Mouse (Mus musculus) kidney, embryonic 16.5 days (tissue): Measurements from ENCODE around the gene Gm11027. TPM values are rescaled to one million over a fixed set of nuclear protein-coding genes. Genes with fewer than 3 reads are reported as not detected.

Source experiments
- ATAC-seq: fragments of 200-750 bp; cut with Nextera tagmentation; 2 replicates; pipeline ENCODE4 v1.8.0; 2017; ENCODE audit warnings: moderate TSS enrichment; ENCODE audit not compliant: low FRiP score, low TSS enrichment
- H3K27ac ChIP-seq: fragments of 300-500 bp; sonication (generic); 2 replicates; pipeline ENCODE4 v1.5.1; 2014; ENCODE audit warnings: low read length
- H3K27me3 ChIP-seq: fragments of 300-500 bp; sonication (generic); 2 replicates; pipeline ENCODE4 v1.6.1; 2014; ENCODE audit warnings: low read length, control low read depth, mixed read lengths; ENCODE audit not compliant: insufficient read depth
- H3K36me3 ChIP-seq: fragments of 300-500 bp; sonication (generic); 2 replicates; pipeline ENCODE4 v1.6.1; 2014; ENCODE audit warnings: low read length, control low read depth, mixed read lengths; ENCODE audit not compliant: insufficient read depth
- H3K4me1 ChIP-seq: fragments of 300-500 bp; sonication (generic); 2 replicates; pipeline ENCODE4 v1.6.1; 2014; ENCODE audit warnings: low read length, control low read depth, mixed read lengths; ENCODE audit not compliant: insufficient read depth
- H3K4me2 ChIP-seq: fragments of 300-500 bp; sonication (generic); replicated peaks from 2 replicates; pipeline ENCODE4 v1.6.1; 2014; ENCODE audit warnings: low read depth, low read length
- H3K4me3 ChIP-seq: fragments of 300-500 bp; sonication (generic); 2 replicates; pipeline ENCODE4 v1.5.1; 2014; ENCODE audit warnings: mild to moderate bottlenecking, low read length
- H3K9ac ChIP-seq: fragments of 300-500 bp; sonication (generic); replicated peaks from 2 replicates; pipeline ENCODE4 v1.6.1; 2014; ENCODE audit warnings: low read length
- H3K9me3 ChIP-seq: fragments of 300-500 bp; sonication (generic); 2 replicates; pipeline ENCODE4 v1.6.1; 2016; ENCODE audit warnings: low read length, control low read depth
- WGBS: fragments of 180-500 bp; shearing (Covaris S2); extraction: QIAGEN DNeasy Blood & Tissue Kit; methylation state at CpG from one replicate; pipeline ENCODE4 v1.1.7; 2014; 5-methylcytosine and 5-hydroxymethylcytosine counted together
- polyA plus RNA-seq: library from polyadenylated mRNA; unstranded; fragments of >200 nt; fragmentation: Nextera tagmentation; extraction: Ambion mirVana; gene quantifications from 2 replicates; pipeline ENCODE4 v1.2.1, GENCODE M21; 2015

The Gm11027 gene
- polyA plus RNA-seq, 1 experiment from 2014 or later: not detected

GRCm38 (mm10) chr12:116254652-116255051 lies 20.5 kb upstream of the Gm11027 start:
- H3K4me2 ChIP-seq: no peak overlapping the region
- peaks cover 17% of the 10 kb centered on the region for H3K36me3 ChIP-seq
- H3K4me3 ChIP-seq: no peak overlapping the region
- WGBS: 54% methylated on average over 8 of the region's 8 CpGs
- no peaks in the 10 kb centered on the region for H3K9me3 ChIP-seq
- no peak overlapping the region for H3K9ac ChIP-seq
- H3K27me3 ChIP-seq: no peaks in the 10 kb centered on the region
- ATAC-seq: no peak
- no peak overlapping the region for H3K27ac ChIP-seq
- H3K4me1 ChIP-seq: no peaks in the 10 kb centered on the region

- Histone ChIP-seq H3K4me3 (no peak overlapping the region), H3K36me3 (peaks cover 17% of the 10 kb centered on the region), H3K9ac (no peak overlapping the region), H3K27ac (no peak overlapping the region), H3K9me3 (no peaks in the 10 kb centered on the region), H3K4me1 (no peaks in the 10 kb centered on the region), H3K4me2 (no peak overlapping the region), H3K27me3 (no peaks in the 10 kb centered on the region)
- WGBS: 83% methylated on average over 11 of the region's 11 CpGs
- no peak for ATAC-seq
Observed at GRCm38 (mm10) chr12:116255636-116256035, 19.6 kb upstream of the Gm11027 start.

GRCm38 (mm10) chr12:116258321-116258720 lies 16.9 kb upstream of the Gm11027 start:
- 0 out of 2 replicates have a peak, but pooled peaks cover 3% of the 10 kb centered on the region for H3K4me1 ChIP-seq
- H3K4me2 ChIP-seq: no peak overlapping the region
- H3K9ac ChIP-seq: no peak overlapping the region
- no peak overlapping the region for H3K4me3 ChIP-seq
- 85% methylated on average over 2 of the region's 2 CpGs for WGBS
- H3K27ac ChIP-seq: no peak overlapping the region
- peaks cover 13% of the 10 kb centered on the region for H3K36me3 ChIP-seq
- H3K27me3 ChIP-seq: no peaks in the 10 kb centered on the region
- no peak for ATAC-seq
- no peaks in the 10 kb centered on the region for H3K9me3 ChIP-seq

GRCm38 (mm10) chr12:116262555-116263341 lies 12.4 kb upstream of the Gm11027 start, which contains the start of gene Wdr60:
TSS of gene Wdr60 (minus strand) at chr12:116263022.
- peak within 1 kb of the TSS; percentile 85 for H3K9ac ChIP-seq
- no peaks in the 10 kb centered on the region for H3K9me3 ChIP-seq
- H3K27me3 ChIP-seq: no peaks in the 10 kb centered on the region; the same call in 1 of the 2 replicates
- H3K36me3 ChIP-seq: no peaks in the 10 kb centered on the region
- H3K4me1 ChIP-seq: 0 out of 2 replicates have a peak, but pooled peaks cover 3% of the 10 kb centered on the region
- H3K4me3 ChIP-seq: peak within 1 kb of the TSS; percentile 84
- ATAC-seq: peak; percentile 99
- H3K27ac ChIP-seq: peak within 1 kb of the TSS; percentile 76
- 3% methylated on average over 47 of the region's 47 CpGs for WGBS
- peak within 1 kb of the TSS; percentile 82 for H3K4me2 ChIP-seq

GRCm38 (mm10) chr12:116264756-116265155 lies 10.4 kb upstream of the Gm11027 start:
- H3K4me2 ChIP-seq: no peak overlapping the region
- H3K9me3 ChIP-seq: no peaks in the 10 kb centered on the region
- no peaks in the 10 kb centered on the region for H3K36me3 ChIP-seq
- 89% methylated on average over 2 of the region's 2 CpGs for WGBS
- H3K27me3 ChIP-seq: no peaks in the 10 kb centered on the region; the same call in 1 of the 2 replicates
- ATAC-seq: no peak
- no peak overlapping the region for H3K9ac ChIP-seq
- 0 out of 2 replicates have a peak, but pooled peaks cover 3% of the 10 kb centered on the region for H3K4me1 ChIP-seq
- H3K4me3 ChIP-seq: no peak overlapping the region
- no peak overlapping the region for H3K27ac ChIP-seq

GRCm38 (mm10) chr12:116265275-116265674 lies 9.9 kb upstream of the Gm11027 start:
- ATAC-seq: no peak
- Histone ChIP-seq H3K9ac (no peak overlapping the region), H3K4me3 (no peak overlapping the region), H3K9me3 (no peaks in the 10 kb centered on the region), H3K27me3 (no peaks in the 10 kb centered on the region; the same call in 1 of the 2 replicates), H3K36me3 (no peaks in the 10 kb centered on the region), H3K27ac (no peak overlapping the region), H3K4me2 (no peak overlapping the region), H3K4me1 (0 out of 2 replicates have a peak, but pooled peaks cover 3% of the 10 kb centered on the region)
- 76% methylated on average over 2 of the region's 2 CpGs for WGBS

- no peak overlapping the region for H3K4me2 ChIP-seq
- WGBS: 70% methylated on average over 5 of the region's 5 CpGs
- H3K4me1 ChIP-seq: no peaks in the 10 kb centered on the region
- H3K27me3 ChIP-seq: no peaks in the 10 kb centered on the region; the same call in 1 of the 2 replicates
- ATAC-seq: no peak
- H3K9ac ChIP-seq: no peak overlapping the region
- no peak overlapping the region for H3K27ac ChIP-seq
- H3K9me3 ChIP-seq: no peaks in the 10 kb centered on the region
- no peak overlapping the region for H3K4me3 ChIP-seq
- no peaks in the 10 kb centered on the region for H3K36me3 ChIP-seq
Observed at GRCm38 (mm10) chr12:116269450-116269849, 5.7 kb upstream of the Gm11027 start.

- WGBS: 85% methylated on average over 1 of the region's 1 CpGs
- H3K4me2 ChIP-seq: no peak overlapping the region
- no peaks in the 10 kb centered on the region for H3K9me3 ChIP-seq
- H3K4me3 ChIP-seq: no peak overlapping the region
- no peak overlapping the region for H3K27ac ChIP-seq
- no peak for ATAC-seq
- H3K4me1 ChIP-seq: no peaks in the 10 kb centered on the region
- H3K9ac ChIP-seq: no peak overlapping the region
- no peaks in the 10 kb centered on the region for H3K36me3 ChIP-seq
- no peaks in the 10 kb centered on the region for H3K27me3 ChIP-seq
Observed at GRCm38 (mm10) chr12:116270538-116270937, 4.6 kb upstream of the Gm11027 start.

- ATAC-seq: no peak
- no peak overlapping the region for H3K4me2 ChIP-seq
- H3K4me3 ChIP-seq: no peak overlapping the region
- no peak overlapping the region for H3K27ac ChIP-seq
- WGBS: 95% methylated on average over 2 of the region's 2 CpGs
- H3K9ac ChIP-seq: no peak overlapping the region
- H3K9me3 ChIP-seq: no peaks in the 10 kb centered on the region
- no peaks in the 10 kb centered on the region for H3K27me3 ChIP-seq
- H3K36me3 ChIP-seq: no peaks in the 10 kb centered on the region
- H3K4me1 ChIP-seq: no peaks in the 10 kb centered on the region
Observed at GRCm38 (mm10) chr12:116271071-116271470, 4.1 kb upstream of the Gm11027 start.

GRCm38 (mm10) chr12:116273733-116274132 lies 1.5 kb upstream of the Gm11027 start:
- Histone ChIP-seq H3K27me3 (no peaks in the 10 kb centered on the region), H3K27ac (no peak overlapping the region), H3K9me3 (no peaks in the 10 kb centered on the region), H3K4me2 (no peak overlapping the region), H3K9ac (no peak overlapping the region), H3K4me1 (no peaks in the 10 kb centered on the region), H3K36me3 (no peaks in the 10 kb centered on the region), H3K4me3 (no peak overlapping the region)
- ATAC-seq: no peak
- 56% methylated on average over 1 of the region's 1 CpGs for WGBS
